Mouse (Mus musculus) lung, adult 10 weeks (tissue): Measurements from ENCODE around the gene Aim2. TPM values are rescaled to one million over a fixed set of nuclear protein-coding genes. Genes with fewer than 3 reads are reported as not detected.

Experiments
- polyA plus RNA-seq: library from polyadenylated mRNA; stranded (reverse); fragments of 350-450 nt; fragmentation: Illumina TruSeq; extraction: RNeasy Lipid Tissue Mini Kit (QIAGEN cat#74804); gene quantifications from one replicate; pipeline ENCODE4 v1.2.3, GENCODE M21; 2014; ENCODE audit warnings: low read depth, low replicate concordance; ENCODE audit not compliant: insufficient read depth

Gene Aim2
- 3.7 TPM for polyA plus RNA-seq

DNA sequence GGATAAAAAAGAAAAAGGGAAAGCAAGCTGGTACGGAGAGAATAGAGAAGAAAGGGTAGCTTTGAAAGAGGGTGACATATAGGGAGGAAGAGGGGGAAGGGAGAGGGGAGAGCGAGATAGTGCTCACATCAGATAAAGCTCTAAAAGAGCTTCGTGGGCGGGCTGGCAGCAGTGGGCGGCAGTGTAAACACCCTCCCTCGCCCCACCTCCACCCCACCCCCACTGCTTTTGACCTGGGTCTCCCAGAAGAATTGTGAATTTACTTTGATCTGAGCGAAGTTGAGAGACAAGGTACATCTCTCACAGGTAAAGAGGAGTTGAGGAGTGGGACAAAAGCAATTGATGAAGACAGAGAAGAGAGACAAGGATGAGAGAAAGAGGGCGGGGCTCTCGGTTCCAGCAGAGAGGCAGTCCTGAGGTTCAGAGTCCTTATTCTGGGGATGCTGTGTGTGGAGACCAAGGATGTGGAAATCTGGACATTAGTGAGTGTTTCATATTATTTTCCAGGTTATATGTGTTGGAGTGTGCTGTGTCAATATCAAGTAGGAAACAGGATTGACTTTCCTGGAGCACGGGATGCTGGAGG is at the start of gene Aim2:
Aim2 (plus strand) TSS at position 508 of the 586 bp plus-strand sequence.

DNA sequence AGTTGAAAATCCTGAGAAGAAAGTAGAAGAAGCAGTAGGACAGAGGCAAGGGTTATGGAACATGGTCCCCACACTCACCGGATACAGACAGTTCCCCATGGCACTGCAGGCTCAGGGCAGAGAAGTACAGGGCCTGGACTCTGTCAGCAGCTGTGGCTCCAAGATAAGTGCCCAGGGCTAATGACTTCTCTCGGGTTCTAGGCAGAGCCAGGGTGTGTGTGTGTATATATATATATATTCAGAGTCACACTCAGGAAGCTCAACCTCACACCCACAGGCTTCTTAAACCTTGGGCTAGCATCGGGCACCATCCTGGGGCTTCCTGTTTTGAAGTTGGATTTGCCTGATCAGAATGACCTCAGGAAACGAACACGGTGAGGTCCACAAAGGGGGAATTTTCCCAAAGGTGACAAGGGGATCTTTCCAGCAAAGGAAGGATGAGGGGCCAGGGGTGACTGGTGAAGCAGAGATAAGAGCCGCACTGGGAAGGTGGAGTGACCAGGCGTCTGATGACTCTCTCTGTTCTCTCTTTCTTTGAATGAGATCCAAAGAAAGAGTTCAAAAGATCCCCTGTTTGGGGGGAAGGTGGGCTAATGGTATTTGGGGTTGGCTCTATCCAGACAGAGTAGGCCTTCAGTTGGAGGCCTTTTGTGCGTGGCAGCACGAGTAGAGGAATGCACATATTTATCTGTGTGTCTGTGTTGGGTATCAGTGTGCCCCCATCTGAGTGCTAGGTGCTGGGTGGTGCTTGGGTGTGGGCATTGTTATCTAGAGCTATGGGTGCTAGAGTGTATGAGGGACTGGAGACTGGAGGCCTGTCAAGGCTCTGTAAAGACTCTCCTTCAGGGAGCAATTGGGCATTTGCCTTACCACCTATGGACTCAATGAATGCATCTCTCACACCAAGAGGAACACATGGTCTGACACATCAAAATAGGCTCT is 17.1 kb upstream of the Aim2 start, which contains the start of gene Ackr1:
Ackr1 (minus strand) TSS at position 439 of the 942 bp plus-strand sequence.

DNA sequence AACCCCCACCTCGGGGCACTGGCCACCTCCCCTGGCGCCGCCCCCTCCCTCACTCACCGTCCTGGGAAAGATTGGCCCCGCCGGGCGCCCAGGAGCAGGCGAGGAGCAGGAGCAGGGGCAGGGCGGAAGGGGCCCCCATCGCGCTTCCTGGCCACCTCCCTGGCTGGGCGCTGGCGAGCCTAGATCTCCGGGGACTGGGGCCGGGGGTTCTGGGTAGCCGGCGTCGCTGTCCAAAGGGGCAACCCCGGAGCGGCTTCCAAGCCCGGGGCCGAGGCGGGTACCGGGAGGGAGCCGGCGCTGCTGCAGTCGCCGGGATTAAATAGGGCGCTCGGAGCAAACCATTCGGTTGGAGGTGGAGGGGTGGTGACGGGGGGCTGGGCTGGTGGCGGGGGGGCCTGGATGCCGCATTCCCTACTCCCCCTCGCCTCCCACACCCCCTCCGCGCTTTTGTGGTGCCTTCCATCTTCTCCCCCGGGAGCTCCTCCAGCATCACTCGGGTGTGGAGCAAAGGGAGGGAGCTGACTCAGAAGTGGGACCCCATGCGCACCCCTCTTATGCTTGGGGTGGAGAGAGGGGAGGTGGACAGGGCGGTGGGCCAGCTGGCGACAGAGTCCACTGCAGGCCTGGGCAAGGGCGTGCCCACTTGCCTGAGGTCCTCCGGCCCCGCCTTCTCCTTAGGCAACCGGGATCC is 16.8 kb downstream of the Aim2 start, which contains the start of gene Cadm3:
Cadm3 (minus strand) TSS at position 340 of the 691 bp plus-strand sequence.

DNA sequence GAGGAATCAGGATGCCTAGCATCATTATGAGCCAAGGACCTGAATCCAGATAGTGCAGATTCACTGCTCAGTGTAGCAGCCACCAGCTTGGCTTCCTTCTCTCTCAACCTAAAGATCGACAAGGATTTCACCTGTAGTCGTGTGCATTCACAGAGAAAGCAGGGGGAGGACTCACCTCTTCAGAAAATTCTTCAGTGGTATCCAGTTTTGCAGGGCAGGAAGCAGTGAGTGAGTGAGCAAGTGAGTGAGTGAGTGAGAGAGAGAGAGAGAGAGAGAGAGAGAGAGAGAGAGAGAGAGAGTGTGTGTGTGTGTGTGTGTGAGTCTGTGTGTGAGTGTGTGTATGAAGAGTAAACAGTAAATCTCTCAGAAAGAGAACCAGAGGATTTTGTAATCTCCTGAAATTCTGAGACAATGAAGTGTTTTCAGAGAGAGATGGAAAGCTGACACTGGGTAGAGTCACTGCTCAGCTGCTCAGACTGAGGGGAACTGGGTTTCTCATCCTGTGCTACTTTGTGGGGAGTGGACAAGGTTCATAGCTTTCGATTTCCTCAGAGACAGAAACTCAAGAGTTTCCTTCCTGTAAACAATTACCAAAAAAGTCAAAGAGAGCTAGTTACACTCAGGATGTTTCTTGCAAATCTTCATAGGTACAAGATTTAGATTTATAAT is 140.3 kb downstream of the Aim2 start, which contains the start of gene Ifi206:
Ifi206 (minus strand) TSS at position 230 of the 669 bp plus-strand sequence.

Other genes starting within 250 kb of the Aim2 start
- gene Olfr1408, start 213.5 kb upstream of the Aim2 start, polyA plus RNA-seq, result not detected
- gene Olfr1406, start 160.2 kb upstream of the Aim2 start, polyA plus RNA-seq, result not detected
- gene Olfr218, start 153.1 kb upstream of the Aim2 start, polyA plus RNA-seq, result not detected
- not detected for gene Olfr1404, start 138.5 kb upstream of the Aim2 start, polyA plus RNA-seq
- 0.33 TPM for gene Fcer1a, start 123.7 kb upstream of the Aim2 start, polyA plus RNA-seq
- gene Olfr418, start 84.9 kb upstream of the Aim2 start, polyA plus RNA-seq, result not detected
- not detected for gene Mptx2, start 73.1 kb upstream of the Aim2 start, polyA plus RNA-seq
- 1.1 TPM for gene Ackr1, start 17.1 kb upstream of the Aim2 start, polyA plus RNA-seq
- 0.82 TPM for gene Cadm3, start 16.8 kb downstream of the Aim2 start, polyA plus RNA-seq
- 2.8 TPM for gene Ifi206, start 140.2 kb downstream of the Aim2 start, polyA plus RNA-seq
- 0.96 TPM for gene Ifi214, start 185.1 kb downstream of the Aim2 start, polyA plus RNA-seq
- gene Ifi213, start 248.4 kb downstream of the Aim2 start, polyA plus RNA-seq, result 9.7 TPM